ENCODE assay signal across 8 mouse cellular contexts in the genomic region with DNA sequence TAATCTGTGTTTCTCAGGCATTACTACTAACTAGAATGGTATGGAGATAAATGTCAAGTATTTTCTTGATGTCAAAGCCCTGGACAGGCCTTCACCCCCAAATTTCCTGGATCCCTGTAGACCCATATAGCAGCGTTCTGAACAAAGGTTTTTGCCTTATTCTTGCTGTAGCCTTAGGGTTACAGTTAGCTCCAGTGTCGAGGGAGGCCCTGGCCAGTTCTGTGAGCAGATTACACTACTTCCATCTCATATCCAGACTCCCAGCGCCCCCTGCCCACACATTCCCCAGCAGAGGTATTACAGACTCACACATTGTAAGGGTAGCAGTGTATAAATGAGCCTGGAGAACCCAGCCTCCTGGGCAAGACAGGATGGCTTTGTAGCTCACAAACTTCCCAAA. TPM values are rescaled to one million over a fixed set of nuclear protein-coding genes. Genes with fewer than 3 reads are reported as not detected.
DNase-seq lines count a peak whose midpoint lies in the region; ATAC-seq lines count a peak whose summit lies in the region.
"Had no signal": no experiment of that assay in that cellular context is flagged by ENCODE, and none has a peak within 500 bp of the region (broad histone marks: within the 10 kb centered on the region; RNA-seq: fewer than 3 reads in every experiment).

No protein-coding gene starts in this region.

- WGBS in kidney, embryonic 16.5 days = 23% methylated on average over 3 of the region's 3 CpGs
- 20% methylated on average over 3 of the region's 3 CpGs for WGBS in forebrain, embryonic 15.5 days
- WGBS in midbrain, embryonic 13.5 days = 20% methylated on average over 3 of the region's 3 CpGs

- H3K9me3 ChIP-seq in kidney, embryonic 16.5 days (ENCODE audit: low read length) = no peaks in the 10 kb centered on the region
- H3K9me3 ChIP-seq in forebrain, embryonic 15.5 days = no peaks in the 10 kb centered on the region
- no peaks in the 10 kb centered on the region for H3K9me3 ChIP-seq in midbrain, embryonic 13.5 days
- H3K9me3 ChIP-seq: heart, embryonic 15.5 days had no signal

- peaks cover 65% of the 10 kb centered on the region for H3K27me3 ChIP-seq in kidney, embryonic 16.5 days (ENCODE audit: insufficient read depth, low read length)
- peaks cover 80% of the 10 kb centered on the region for H3K27me3 ChIP-seq in forebrain, embryonic 15.5 days
- H3K27me3 ChIP-seq in midbrain, embryonic 13.5 days = peaks cover 95% of the 10 kb centered on the region

- H3K9ac ChIP-seq in kidney, embryonic 16.5 days (replicated peaks; ENCODE audit: low read length) = no peak overlapping the region; the same call in 1 of the 2 replicates
- H3K9ac ChIP-seq in forebrain, embryonic 15.5 days (replicated peaks) = no peak overlapping the region
- no peak overlapping the region for H3K9ac ChIP-seq in midbrain, embryonic 13.5 days (replicated peaks)

- 0 out of 2 replicates have a peak overlapping the region, but pooled peaks have one; percentile 48 for H3K27ac ChIP-seq in kidney, embryonic 16.5 days (ENCODE audit: low read length)
- H3K27ac ChIP-seq in forebrain, embryonic 15.5 days (replicated peaks) = no peak overlapping the region
- H3K27ac ChIP-seq in midbrain, embryonic 13.5 days = no peak overlapping the region

- DNase-seq in kidney, adult 9 months = no peak
- peak; percentile 61 for DNase-seq in embryo, embryonic 9.5 days (ENCODE audit: extremely low spot score)
- no peak for DNase-seq in frontal cortex, postnatal 25 days (ENCODE audit: low spot score in 2 of 2)

- no peak overlapping the region for H3K4me2 ChIP-seq in kidney, embryonic 16.5 days (replicated peaks; ENCODE audit: low read depth, low read length)
- H3K4me2 ChIP-seq in forebrain, embryonic 15.5 days (replicated peaks) = no peak overlapping the region
- H3K4me2 ChIP-seq in midbrain, embryonic 13.5 days (replicated peaks) = no peak overlapping the region

- no peak overlapping the region for H3K4me3 ChIP-seq in kidney, embryonic 16.5 days (ENCODE audit: low read length)
- H3K4me3 ChIP-seq in forebrain, embryonic 15.5 days = no peak overlapping the region
- no peak overlapping the region for H3K4me3 ChIP-seq in midbrain, embryonic 13.5 days (replicated peaks)

- ATAC-seq in kidney, embryonic 16.5 days (ENCODE audit: low FRiP score, low TSS enrichment) = peak; percentile 64; the same call in 1 of the 2 replicates
- peak; percentile 45; the same call in 1 of the 2 replicates for ATAC-seq in forebrain, embryonic 15.5 days (replicated peaks)
- ATAC-seq in midbrain, embryonic 13.5 days = peak; percentile 31
- ATAC-seq in frontal cortex, adult (ENCODE audit: low TSS enrichment) = no peak

- no peaks in the 10 kb centered on the region for H3K36me3 ChIP-seq in kidney, embryonic 16.5 days (ENCODE audit: insufficient read depth, low read length)
- no peaks in the 10 kb centered on the region for H3K36me3 ChIP-seq in forebrain, embryonic 15.5 days
- no peaks in the 10 kb centered on the region for H3K36me3 ChIP-seq in midbrain, embryonic 13.5 days
- H3K36me3 ChIP-seq: heart, embryonic 15.5 days had no signal

- H3K4me1 ChIP-seq in kidney, embryonic 16.5 days (ENCODE audit: insufficient read depth, low read length) = no peaks in the 10 kb centered on the region
- H3K4me1 ChIP-seq in forebrain, embryonic 15.5 days = 0 out of 2 replicates have a peak, but pooled peaks cover 17% of the 10 kb centered on the region
- H3K4me1 ChIP-seq in midbrain, embryonic 13.5 days (replicated peaks) = peaks cover 7% of the 10 kb centered on the region; the same call in 1 of the 2 replicates

RNA-seq across cellular contexts. Expression of a gene that starts 0.6 kb away (rescaled TPM):
- 374 and 409 TPM in 2 replicates for polyA plus RNA-seq in kidney, embryonic 16.5 days (2015; fragmentation: Nextera tagmentation; extraction: Ambion mirVana)
- polyA plus RNA-seq in forebrain, embryonic 15.5 days (2015; fragmentation: Nextera tagmentation; extraction: Ambion mirVana) = 97.9 and 99.1 TPM in 2 replicates
- polyA plus RNA-seq in midbrain, embryonic 13.5 days (2015; fragmentation: Nextera tagmentation; extraction: Ambion mirVana) = 132 and 149 TPM in 2 replicates
